Mouse (Mus musculus): ENCODE measurements around the gene Hras. TPM values are rescaled to one million over a fixed set of nuclear protein-coding genes. Genes with fewer than 3 reads are reported as not detected.
A peak's percentile ranks its signal among the peaks of the same experiment; 100 is the strongest.

Gene Hras
- total RNA-seq, 2 experiments from 2014 or later = 27.1 to 40.0 TPM

DNA sequence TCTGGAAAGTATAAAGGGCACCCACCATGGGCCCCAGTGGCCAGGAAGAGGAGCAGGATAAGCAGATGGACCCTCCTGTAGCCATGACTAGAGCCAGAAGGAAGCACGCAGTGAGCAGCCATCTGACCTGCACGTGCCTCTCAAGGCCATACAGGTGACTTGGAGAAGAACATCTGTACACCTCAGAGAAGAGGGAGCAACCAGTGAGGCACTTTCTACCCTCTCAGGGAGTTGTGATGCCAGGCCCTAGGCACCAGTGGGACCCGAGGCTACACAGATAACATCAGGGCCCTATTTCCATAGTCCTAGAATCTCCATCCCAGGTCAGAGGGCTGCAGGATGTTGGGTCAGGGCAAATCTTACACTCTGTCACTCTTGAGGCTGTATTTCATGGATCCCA lies 3.6 kb downstream of the Hras start:
- no peak for ATAC-seq (ENCODE audit: poor library complexity, severe bottlenecking)

DNA sequence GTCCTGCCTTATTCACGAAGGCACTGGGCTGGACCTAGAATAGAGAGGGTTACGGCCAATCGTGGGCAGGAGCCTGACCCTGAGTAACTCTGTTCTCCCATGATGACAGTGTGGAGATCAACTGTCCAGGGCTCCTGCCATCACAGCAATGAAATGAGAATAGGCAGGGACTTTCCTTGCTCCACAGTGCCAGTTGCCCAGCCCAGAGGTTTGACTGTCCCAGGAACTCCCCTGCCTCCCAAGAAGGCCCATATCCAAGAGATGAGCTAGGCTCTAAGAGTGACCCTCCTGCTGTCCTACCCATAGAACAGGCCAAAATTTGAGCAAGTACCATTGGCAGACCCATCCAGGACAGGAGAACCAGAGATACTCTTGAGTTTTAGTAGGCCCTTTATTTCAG lies 5.1 kb downstream of the Hras start:
- ATAC-seq (ENCODE audit: poor library complexity, severe bottlenecking) = no peak

DNA sequence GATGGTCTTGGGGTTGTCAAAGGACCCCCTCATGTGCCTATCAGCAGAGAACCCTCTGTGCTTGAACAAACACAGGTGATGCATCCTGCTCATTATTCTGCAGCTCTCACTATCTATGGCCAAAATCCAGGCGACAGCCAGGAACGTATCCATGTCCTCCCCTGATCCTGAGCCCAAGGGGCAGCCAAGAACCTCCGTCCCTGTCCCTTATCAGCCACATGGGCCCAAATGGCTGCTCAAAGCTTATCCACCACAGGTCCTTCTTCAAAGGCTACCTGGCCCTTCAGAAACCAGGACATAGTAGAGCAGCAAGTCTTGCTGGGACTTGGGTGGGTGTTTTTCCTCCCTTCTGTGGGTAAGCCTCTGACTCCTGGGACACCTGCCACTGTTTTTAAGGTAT lies 5.6 kb downstream of the Hras start:
- ATAC-seq (ENCODE audit: poor library complexity, severe bottlenecking) = no peak

DNA sequence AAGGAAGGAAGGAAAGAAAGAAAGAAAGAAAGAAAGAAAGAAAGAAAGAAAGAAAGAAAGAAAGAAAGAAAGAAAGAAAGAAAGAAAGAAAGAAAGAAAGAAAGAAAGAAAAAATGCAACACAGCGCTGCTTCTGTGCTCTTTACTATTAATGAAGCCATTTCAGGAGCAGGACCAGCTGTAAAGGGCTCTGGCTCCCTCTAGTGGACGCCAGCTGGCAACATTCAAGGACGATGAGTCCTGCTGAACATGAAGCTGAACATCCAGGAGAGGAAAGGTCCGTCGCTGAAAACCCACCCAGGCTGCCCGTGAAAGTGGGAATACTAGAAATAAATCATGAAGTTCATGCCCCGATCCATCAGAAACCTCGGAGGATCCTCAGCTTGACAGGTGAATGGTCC lies 17.6 kb downstream of the Hras start:
- ATAC-seq (ENCODE audit: poor library complexity, severe bottlenecking) = peak; percentile 62

DNA sequence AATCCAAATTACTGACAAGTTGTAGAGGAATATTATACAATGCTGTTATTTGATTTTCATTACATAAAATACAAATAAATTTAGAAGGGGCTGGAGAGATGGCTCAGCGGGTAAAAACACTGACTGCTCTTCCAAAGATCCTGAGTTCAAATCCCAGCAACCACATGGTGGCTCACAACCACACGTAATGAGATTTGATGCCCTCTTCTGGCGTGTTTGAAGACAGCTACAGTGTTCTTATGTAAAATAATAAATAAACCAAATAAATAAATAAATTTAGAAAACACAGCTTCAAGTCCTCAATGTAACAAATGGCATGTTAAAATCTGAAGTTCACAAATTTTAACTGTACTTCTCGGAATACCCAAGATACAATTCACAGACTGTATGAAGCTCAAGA lies 18.7 kb downstream of the Hras start:
- no peak for ATAC-seq (ENCODE audit: poor library complexity, severe bottlenecking)

DNA sequence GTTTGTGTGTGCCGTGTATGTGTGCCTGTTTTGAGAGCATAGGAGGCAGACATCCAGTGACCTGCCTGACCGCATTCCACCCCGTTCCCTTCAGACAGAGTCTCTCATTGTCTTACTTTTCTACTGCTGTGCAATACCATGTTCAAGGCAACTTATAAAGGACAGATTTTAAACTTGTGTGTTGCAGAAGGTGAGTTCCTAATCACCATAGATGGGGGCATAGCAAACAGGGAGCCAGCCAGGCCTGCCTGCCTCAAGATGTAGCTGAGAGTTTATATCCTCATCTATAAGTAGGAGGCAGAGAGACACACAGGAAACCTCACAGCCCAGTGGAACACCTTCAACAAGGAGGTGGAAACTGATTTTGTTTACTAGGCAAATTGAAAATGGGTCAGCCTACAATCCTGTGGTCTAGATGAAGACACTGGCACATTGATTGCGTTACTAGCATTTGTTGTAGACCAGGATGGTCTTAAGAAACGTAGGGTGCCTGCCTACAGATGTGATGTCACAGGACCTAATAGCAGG lies 20.4 kb downstream of the Hras start:
- ATAC-seq (ENCODE audit: poor library complexity, severe bottlenecking) = no peak

DNA sequence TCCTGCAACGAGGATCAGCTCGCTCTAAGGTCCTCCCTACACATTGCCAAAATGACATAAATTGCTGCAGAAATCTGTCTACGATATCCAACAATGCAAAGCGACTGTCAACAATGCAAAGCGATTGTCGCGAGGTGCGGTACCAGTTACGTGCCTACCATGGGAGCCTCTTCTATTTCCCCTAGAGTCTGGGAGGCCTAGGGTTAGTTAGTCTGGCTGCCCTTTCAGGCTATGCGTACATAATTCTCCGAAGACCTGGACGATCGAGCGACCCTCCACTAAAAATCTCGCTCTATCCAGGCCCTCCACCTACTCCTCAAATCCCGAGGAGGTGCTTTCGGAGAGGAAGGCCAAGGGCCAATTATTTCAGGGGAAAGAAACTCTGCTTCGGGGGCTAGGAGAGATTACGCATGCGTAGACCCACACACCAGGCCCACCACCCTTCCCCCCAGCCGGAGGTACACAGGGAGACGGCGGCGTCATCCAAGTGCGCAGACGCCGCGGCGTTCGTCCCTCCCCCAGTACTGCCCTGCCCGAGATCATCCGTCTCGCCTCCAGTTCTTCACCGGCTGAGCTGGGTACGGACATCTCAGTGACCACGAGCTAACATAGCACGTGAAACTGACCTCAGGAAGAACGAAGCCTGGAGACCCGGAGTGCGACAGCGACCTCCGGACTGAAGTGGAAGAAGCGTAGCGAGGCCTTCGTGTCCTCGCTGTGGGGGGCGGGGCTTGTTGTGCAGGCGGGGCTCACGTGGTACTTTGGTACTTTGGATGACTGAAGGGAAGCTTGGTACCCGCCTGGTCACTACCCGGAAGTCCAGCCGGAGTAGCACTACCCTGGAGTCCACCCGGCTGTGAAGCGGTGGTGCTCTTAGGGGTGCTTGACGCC lies 21.4 kb downstream of the Hras start, which contains the start of gene Rnh1:
Gene Rnh1, minus strand, starts transcription at position 742 of the 891 bp plus-strand sequence.
- ATAC-seq (ENCODE audit: poor library complexity, severe bottlenecking) = peak; percentile 78

DNA sequence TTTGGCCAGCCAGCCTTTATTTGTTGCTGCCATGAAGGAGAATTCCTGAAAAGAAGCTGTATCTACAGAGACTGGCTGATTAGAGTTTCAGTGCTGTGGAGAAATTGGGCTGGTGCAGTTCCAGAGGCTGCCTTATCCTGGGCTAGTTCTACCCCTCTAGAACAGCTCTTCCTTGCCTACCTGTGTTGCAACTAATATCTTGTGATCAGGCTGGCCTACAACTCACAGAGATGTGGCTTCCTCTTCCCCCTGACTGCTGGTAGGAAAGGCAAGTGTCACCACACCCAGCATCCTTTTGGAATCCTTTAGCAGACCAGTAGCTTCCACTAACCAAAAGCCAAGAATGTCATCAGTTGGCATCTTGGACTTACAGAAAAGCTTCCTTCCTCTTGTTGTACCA lies 23.9 kb downstream of the Hras start:
- peak; percentile 7; the same call in 1 of the 2 replicates for ATAC-seq (ENCODE audit: poor library complexity, severe bottlenecking)

DNA sequence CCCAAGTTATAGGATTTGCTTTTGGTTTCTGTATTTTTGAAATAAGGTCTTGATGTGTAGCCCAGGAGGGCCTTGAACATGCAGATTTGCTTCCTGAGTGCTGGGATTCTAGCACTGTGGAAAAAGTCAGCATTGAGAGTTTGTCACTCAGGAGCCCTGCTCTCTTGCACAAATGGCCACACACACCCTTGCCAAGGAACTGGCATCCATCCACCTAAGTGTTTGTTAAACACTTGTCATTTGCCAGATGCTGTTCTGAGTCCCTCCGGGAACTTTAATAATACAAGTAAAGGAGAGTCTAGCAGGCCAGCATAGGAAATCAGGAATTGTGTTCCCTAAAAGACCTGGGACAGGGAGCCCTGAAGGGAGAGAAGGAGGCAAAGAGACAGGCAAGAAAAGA lies 24.5 kb downstream of the Hras start:
- no peak for ATAC-seq (ENCODE audit: poor library complexity, severe bottlenecking)

DNA sequence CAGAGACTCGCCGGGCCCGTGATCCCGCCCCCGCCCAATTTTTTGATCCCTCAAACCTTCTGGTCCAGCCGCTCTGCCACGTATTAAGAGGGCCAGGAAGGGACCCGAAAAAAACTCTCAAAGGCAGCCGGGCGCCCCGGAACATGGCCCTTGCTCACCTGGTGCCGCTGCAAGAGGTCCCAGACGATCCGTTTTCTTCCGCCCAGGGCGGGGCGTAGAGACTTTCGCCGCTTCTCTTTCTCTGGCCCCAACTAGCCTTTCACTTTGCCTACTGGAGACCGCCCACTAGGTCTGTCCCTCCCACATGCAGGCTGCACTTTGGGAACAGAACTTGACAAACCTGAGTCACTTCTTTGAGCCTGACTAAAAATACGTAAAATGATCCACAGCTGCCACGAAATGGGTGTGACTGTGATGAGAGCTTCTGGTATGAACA lies 25.3 kb downstream of the Hras start:
- peak; percentile 63 for ATAC-seq (ENCODE audit: poor library complexity, severe bottlenecking)

DNA sequence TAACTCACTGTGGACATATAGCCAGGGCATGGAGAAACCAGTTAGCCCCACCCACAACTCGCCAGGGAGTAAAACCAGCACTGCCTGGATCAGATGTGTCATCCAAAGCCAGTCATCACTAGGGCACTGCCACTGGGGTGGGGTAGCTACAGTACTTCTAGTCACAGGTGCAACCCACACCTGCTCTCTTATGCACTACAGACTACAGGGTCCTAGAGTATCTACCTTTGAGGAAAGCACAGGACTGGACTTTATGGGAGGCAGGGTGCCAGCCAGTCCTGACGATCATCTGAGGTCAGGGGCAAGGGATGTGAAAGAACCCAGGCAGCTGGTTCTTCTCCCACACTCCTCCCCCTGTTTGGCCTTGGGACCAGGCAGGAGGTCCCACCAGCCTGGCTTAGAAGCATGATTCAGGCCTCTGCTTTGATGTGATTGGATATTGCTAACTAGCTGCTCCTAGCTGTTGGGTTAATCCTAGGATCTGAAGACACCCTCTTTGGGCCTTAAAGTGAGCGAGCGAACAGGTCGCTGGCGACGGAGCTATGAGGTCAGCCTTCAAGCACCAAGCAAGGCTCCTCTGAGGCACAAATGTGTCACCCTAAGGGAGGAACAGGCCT lies 25.8 kb downstream of the Hras start:
- peak; percentile 8 for ATAC-seq (ENCODE audit: poor library complexity, severe bottlenecking)

DNA sequence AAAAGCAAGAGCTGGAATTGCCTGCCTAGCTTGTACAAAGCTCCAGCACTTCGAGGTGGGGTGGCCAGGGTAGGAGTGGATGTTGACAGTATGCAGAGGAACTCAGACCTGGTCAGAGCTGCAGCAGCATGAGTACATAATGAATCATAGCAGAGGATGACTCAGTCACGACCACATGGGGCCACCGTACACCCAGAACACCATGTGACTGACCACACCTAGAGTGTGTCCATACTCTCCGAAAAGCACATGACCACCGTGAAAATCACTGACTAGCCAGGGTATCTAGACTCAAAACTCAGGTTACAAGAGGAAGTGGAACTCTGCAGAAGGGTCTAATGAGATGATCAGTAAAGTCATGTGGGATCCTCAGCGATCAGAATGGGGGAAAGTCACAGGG lies 29.0 kb downstream of the Hras start:
- ATAC-seq (ENCODE audit: poor library complexity, severe bottlenecking) = peak; percentile 66

DNA sequence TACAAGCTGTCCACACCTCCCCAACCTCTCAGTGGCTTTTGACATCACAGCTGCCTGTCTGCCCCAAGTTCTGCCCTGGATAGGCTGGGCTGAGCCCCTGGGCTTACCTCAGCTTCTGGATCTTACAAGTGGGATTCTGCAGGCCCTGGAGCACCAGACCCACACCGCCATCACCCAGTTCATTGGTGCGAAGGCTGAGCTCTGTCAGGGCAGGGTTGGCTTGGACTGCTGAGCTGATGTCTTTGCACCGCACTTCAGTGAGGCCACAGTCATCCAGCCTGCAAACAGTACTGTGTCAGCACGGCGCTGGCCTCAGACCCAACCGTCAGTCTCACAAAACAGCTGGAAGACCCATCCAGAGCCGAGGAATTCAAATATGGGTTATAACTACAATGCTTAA lies 29.4 kb downstream of the Hras start:
- ATAC-seq (ENCODE audit: poor library complexity, severe bottlenecking) = no peak

DNA sequence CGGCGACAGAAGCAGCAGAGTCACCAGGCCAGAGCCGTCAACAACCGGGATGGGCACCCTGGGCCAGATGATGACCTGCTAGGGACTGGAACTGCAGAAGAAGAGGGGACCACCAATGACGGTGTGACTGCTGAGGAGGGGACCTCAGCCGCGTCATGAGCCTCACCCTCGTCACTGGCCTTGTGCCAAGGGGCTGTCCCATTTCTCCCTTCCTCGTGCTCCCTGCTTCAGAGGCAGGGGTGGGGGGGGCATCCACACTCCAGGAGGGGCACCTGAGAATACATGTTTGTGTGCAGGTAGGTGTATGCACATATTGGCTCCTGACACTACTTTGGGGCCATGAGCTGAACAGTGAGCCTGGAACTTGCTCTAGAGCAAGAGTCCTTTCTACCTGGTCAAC lies 38.4 kb downstream of the Hras start:
- ATAC-seq (ENCODE audit: poor library complexity, severe bottlenecking) = no peak

DNA sequence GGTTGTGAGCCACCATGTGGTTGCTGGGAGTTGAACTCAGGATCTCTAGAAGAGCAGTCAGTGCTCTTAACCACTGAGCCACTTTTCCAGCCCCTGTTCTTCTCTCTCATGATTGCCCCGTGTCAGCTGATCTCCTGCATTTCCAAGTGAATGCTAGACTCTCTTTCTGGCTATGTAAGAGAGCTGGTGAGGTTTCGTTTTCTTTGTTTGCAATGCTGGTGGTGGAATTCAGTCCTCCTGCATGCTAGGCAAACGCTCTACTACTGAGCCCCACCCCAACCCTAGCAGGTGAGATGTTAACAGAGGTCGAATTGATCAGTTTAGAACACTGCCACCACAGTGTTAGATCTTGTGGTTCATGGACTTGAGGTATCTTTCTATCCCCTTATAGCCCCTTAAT lies 45.2 kb downstream of the Hras start:
- no peak for ATAC-seq (ENCODE audit: poor library complexity, severe bottlenecking)

DNA sequence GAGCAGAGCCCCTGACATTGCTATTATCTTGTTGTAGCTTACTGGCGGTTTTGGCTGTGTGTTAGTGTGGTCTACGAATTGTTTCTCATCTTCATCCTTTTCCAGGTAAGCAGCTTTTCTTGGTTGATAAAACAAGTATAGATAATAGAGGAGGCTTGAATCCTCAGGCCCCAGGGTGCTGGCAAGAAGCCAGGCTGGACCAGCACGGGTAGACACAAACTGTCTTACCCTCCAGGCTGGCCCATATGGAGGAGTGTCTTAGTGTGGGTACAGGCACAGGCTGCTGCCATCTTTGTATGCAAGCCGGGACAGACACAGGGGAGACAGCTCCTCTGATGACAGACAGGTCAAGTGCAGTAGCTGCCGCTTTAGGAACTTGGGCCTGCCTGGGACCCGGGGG lies 46.8 kb downstream of the Hras start:
- ATAC-seq (ENCODE audit: poor library complexity, severe bottlenecking) = no peak

DNA sequence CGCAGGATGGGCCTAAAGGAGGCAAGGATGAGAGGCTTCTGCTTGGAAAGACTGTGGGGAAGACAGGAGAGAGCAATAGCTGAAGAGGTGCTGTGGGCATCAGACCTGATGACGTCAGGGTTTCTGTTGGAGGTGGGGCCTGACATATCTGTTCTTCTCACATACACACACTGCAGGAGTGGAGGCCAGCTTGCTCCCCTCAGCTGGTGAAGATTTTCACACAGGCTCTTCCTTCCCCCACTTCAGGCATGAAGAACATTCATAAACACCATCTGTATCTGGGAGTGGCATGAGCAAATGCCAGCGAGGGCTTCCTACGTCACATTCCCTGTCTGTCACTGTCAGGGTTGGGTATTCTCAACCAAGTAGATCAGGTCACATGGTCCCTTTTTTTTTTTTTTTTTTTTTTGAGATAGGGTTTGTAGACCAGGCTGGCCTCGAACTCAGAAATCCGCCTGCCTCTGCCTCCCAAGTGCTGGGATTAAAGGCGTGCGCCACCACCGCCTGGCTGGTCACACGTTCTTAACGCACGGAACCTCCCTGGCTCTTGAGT lies 47.7 kb downstream of the Hras start:
- no peak for ATAC-seq (ENCODE audit: poor library complexity, severe bottlenecking)

DNA sequence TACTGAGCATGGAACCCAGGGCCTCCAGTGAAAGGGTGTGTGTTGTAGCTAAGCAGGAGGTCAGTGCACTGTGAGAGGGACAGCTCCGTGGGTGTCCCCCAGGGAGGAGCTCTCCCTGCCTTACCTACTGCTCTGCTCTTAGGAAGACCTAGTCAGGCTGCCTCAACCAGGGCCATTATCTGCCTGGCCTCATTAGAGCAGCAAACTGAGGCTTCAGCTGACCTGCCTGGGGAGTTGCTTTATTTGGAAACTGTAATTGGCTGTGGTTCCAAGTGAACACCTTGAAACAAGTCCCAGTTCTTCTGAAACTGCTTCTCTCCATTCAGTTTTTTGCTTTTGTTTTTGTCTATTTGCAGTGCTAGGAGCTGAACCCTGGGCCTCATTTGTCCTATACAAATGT lies 48.4 kb downstream of the Hras start:
- ATAC-seq (ENCODE audit: poor library complexity, severe bottlenecking) = no peak

DNA sequence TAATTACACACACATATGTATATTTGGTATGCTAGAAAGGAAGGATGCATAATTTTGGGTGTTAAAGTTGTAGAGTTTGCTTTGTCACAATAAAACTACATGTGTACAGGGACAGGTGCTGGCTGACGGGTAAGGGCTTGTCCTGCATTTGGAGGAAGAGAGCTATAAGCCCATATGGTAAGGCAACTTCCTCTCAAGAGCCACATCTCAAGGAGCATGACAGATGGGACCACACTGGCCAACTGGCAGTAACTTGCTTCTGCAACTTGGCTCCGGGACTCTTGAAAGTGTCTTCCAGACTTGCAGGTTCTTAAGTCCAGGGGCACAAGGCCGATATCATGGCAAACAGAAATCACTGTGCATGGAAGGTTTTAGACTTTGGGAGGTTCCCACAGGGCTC lies 49.2 kb downstream of the Hras start:
- no peak for ATAC-seq (ENCODE audit: poor library complexity, severe bottlenecking)

DNA sequence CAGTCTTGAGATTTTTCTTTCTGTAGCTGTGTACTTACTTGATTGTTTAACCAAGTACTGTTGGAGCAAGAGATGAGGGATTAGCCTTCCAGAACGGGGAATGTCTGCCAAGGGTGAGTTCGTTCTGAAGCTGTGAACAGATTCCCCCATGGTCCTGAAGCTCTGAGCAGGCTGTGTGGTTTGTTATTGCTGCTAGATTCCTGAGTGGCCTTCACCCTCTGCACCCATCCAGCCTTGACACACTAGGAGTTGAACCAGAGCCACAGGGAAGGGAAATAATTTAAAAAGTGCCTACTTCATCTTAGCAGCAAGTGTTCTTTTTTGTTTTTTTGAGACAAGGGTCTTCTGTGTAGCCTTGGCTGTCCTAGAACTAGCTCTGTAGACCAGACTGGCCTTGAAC lies 49.9 kb downstream of the Hras start:
- ATAC-seq (ENCODE audit: poor library complexity, severe bottlenecking) = no peak

DNA sequence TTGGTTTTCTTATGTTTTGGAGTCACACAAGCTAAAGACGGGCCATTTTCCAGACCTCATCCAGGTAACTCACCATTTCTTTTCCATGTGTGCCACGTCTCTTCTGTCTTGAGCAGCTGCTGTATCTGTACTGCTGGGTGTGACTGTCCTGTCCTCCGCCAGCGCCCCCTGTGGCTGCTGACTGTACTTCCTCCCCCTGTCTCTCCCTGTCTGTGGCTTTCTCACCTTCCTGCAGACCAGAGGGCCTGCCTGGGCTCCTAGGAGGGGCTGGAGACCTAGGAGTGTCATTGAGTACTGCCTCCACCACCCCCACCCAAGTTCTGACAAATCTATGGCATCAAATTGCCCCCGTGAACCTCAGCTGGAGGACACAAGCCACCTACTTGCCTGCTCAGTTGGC lies 50.7 kb downstream of the Hras start:
- peak; percentile 91 for ATAC-seq (ENCODE audit: poor library complexity, severe bottlenecking)

DNA sequence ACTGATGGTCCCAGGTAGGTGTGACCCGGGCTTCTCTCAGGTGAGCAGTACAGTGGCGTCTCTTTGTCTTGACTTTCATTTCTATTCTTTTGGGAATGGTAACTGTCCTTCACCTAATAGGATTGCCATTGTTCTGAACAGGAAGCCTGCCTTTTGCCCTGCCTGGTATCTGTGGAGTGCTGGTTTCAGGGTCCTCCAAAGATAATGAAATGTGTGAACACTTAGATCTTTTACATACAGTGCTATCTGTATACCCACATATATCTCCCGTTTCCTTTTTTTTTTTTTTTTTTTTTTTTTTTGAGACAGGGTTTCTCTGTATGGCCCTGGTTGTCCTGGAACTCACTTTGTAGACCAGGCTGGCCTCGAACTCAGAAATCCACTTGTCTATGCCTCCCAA lies 52.5 kb downstream of the Hras start:
- no peak for ATAC-seq (ENCODE audit: poor library complexity, severe bottlenecking)
